Mouse (Mus musculus) lung, adult 2 months (tissue): Measurements from ENCODE around the gene Nrp2. TPM values are rescaled to one million over a fixed set of nuclear protein-coding genes. Genes with fewer than 3 reads are reported as not detected.

ENCODE experiments used
- DNase-seq: peaks from one replicate; pipeline ENCODE4 v3.0.0; 2022
- H3K4me1 ChIP-seq: fragments of 200-500 bp; 2 replicates; pipeline ENCODE4 v1.6.1; 2011; ENCODE audit warnings: low read length; ENCODE audit not compliant: control insufficient read depth, insufficient read depth
- H3K4me3 ChIP-seq: fragments of 200-500 bp; replicated peaks from 2 replicates; pipeline ENCODE3; 2011; ENCODE audit warnings: low read depth, mild to moderate bottlenecking, control low read depth, low read length; ENCODE audit errors: extremely low read depth
- CTCF ChIP-seq: fragments of 200-500 bp; IDR thresholded peaks from 2 replicates; pipeline ENCODE4 v1.5.1; 2011; ENCODE audit warnings: mild to moderate bottlenecking, low read length, control low read depth; ENCODE audit not compliant: insufficient read depth
- POLR2A ChIP-seq: fragments of 200-500 bp; IDR thresholded peaks from 2 replicates; pipeline ENCODE4 v1.6.1; 2011; ENCODE audit warnings: low read depth, mild to moderate bottlenecking, control low read depth, low read length, borderline replicate concordance; ENCODE audit errors: extremely low read depth
- WGBS: fragments of 180-500 bp; shearing (Covaris S2); methylation state at CpG from one replicate; pipeline ENCODE4 v1.1.7; 2018; 5-methylcytosine and 5-hydroxymethylcytosine counted together
- polyA plus RNA-seq: library from polyadenylated mRNA; depleted of rRNA; stranded (reverse); fragments of >200 nt; gene quantifications from 2 replicates; pipeline ENCODE4 v1.2.3, GENCODE M21; 2012

Nrp2 gene
- polyA plus RNA-seq, 1 experiment, result 27.8 TPM

DNA sequence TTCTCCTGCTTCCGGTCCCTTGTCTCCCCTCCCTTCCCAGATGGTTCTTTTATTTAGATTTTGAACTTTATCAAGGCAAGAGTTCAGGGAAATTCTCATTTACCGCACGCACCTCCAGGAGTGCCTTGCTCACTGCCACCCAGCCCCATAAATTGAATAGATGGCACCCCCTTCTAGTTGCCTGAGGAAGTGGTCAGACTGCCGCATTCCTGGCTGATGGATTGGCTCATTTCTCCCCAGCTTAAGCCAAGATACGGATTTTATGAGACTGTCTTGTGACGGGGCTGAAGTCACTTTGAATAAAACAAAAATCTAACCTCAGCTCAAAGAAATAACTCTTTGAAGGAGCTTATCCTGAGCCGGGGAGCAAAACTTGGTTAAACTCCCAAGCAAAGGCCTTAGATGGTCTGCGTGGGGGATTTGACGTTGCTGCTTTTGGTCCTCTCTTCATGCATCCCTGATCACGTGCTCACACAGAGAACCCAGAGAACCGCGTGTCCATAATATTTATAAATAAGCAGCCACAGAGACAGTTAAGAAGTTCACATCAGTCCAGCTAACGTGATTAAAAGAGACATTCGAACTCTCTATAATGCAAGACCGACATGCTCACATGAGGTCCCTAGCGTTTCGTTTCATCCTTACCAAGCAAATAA lies 10.1 kb downstream of the Nrp2 start:
- Histone ChIP-seq H3K4me3 (no peak overlapping the region), H3K4me1 (no peaks in the 10 kb centered on the region)
- no peak for TF ChIP-seq POLR2A
- no peak for TF ChIP-seq CTCF
- WGBS, result 70% methylated on average over 17 of the region's 17 CpGs
- DNase-seq, result no peak

DNA sequence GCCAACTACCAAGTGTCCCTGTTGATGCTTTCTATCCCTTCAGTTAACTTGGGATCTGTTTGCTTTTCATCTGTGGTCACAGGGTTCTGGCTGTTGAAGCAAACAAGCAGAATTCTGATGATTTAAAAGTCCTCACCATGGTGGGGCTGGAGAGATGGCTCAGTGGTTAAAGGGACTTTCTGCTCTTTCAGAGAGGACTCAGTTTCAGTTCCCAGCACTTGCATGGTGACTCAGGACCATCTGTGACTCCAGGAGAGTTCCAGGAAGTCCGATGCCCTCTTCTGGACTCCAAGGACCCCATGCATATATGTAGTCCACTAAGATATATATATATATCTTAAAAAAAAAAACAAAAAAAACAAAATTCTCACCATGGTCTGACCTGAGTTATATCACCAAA lies 11.9 kb downstream of the Nrp2 start:
- H3K4me1 ChIP-seq, result no peaks in the 10 kb centered on the region
- TF ChIP-seq POLR2A, result no peak
- TF ChIP-seq CTCF, result no peak
- no peak for DNase-seq
- no peak overlapping the region for H3K4me3 ChIP-seq
- 90% methylated on average over 1 of the region's 1 CpGs for WGBS

DNA sequence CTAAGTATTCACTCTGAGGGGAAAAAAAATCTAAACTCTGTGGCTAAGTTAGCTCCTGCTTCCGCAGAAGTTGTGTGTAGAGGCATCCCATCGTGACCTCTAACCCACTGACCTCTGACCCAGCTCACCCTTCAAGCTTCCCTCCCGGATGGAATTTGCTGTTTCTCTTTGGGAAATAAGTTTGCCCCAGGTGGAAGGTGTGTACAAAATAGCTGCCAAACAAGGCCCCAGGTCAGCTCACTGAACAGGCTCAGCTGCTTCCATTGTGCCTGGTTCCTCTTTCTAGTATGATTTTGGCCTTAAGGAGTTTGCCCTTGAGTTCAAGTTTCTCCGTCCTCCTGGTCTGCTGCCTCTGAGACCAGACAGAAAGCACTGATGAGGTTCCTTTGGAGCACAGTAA lies 12.6 kb downstream of the Nrp2 start:
- WGBS, result 64% methylated on average over 4 of the region's 4 CpGs
- no peak overlapping the region for H3K4me3 ChIP-seq
- 0 out of 2 replicates have a peak, but pooled peaks cover under 1% of the 10 kb centered on the region for H3K4me1 ChIP-seq
- TF ChIP-seq CTCF, result no peak
- TF ChIP-seq POLR2A, result no peak
- no peak for DNase-seq

DNA sequence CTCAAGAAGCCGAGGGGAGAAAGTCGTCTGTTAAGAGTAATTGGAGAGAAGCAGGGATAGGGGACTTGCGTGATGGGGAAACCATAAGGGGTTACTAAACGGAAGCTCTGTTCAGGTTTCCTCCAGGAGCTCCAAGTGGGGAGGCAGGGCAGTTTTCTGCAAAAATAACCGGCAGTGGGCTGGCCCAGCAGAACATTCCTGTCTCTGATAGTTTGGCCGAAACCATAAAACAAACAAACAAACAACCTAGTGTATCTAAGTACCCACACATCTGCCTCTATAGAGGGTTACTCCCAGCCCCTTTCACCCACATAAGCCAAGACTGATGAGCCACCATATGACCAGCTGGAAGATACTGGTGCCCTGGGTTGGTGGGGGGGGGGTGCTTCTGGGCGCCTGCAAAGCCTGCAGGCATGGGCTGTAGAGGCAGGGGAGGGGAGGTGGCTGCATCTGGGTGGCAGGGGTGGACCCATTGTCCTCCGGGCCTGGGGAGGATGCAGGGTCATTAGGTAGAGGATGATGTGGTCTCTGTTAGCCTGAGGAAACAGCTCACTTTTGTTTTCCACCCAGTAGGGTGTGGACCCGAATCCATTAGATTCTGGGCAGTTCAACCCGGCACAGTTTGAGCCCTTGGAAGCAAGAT lies 13.9 kb downstream of the Nrp2 start:
- H3K4me1 ChIP-seq, result peaks cover 2% of the 10 kb centered on the region; the same call in 1 of the 2 replicates
- H3K4me3 ChIP-seq, result no peak overlapping the region
- WGBS, result 48% methylated on average over 10 of the region's 10 CpGs
- DNase-seq, result no peak
- TF ChIP-seq CTCF (no peak), POLR2A (no peak)

DNA sequence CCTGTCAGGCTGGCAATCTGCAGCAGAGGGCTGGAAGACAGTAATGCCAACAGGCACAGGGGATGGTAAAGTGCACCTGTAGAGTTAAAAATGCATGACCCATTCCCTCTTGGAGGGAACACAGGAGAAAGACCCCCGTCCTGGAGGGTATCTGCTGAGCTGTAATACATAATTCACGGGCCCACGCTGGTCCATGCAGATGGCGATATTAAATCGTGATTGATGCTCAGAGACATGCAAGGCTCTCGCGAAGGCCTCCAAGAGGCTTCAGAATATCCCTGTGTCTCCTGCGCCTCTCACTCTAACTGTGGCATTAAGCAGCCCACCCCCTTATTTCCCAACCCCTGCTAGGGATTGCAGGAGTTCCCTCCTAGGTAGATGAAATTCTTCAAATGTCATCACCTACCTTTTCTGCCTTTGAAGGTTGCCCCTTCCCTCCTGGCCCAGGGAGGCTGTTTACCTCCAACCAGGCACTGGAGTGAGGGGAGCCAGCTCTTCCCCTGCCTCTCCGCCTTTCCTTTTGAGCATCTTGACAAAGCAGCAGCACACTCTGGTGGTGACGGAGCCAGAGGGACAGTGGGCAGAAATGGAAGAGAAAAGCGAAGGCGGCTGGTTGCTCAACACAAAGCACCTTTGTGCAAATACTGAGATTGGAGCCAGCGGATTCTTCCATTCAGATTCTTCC lies 14.6 kb downstream of the Nrp2 start:
- Histone ChIP-seq H3K4me1 (peaks cover 2% of the 10 kb centered on the region; the same call in 1 of the 2 replicates), H3K4me3 (no peak overlapping the region)
- peak; percentile 28; the same call in 1 of the 2 replicates for TF ChIP-seq CTCF
- no peak for TF ChIP-seq POLR2A
- no peak for DNase-seq
- 75% methylated on average over 13 of the region's 13 CpGs for WGBS

DNA sequence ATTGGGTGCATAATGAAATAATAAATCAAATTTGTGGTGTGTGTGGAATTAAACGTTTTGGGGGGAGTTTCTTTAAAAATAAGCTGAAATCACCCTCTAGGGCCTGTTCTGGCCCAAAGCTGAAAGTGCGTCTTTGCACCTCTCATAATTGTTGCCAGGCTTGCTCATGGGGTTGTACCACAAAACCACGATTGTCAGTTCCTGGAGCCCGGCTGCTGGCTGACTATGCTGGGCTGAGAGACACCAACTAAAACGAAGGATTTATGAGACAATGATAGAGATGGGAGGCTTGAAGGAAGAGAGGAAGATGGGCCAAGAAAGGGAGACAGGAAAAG lies 15.1 kb downstream of the Nrp2 start:
- TF ChIP-seq POLR2A (no peak), CTCF (no peak)
- WGBS, result 47% methylated on average over 5 of the region's 5 CpGs
- Histone ChIP-seq H3K4me3 (no peak overlapping the region), H3K4me1 (peaks cover 2% of the 10 kb centered on the region; the same call in 1 of the 2 replicates)
- no peak for DNase-seq

DNA sequence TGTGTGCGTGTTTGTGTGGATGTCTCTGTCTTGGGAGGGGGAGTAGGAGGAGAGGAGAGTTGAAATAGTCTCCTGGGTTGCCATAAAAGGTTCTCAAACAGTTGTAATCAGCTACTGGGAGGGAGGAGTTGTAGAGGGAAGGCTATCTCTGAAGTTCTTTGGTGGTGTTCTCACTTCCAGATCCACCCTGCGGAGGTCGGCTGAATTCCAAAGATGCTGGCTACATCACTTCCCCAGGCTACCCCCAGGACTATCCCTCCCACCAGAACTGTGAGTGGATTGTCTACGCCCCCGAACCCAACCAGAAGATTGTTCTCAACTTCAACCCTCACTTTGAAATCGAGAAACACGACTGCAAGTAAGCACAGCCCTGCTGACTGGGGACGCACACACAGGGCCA lies 15.7 kb downstream of the Nrp2 start:
- Histone ChIP-seq H3K4me3 (no peak overlapping the region), H3K4me1 (peaks cover 2% of the 10 kb centered on the region; the same call in 1 of the 2 replicates)
- 80% methylated on average over 8 of the region's 8 CpGs for WGBS
- no peak for DNase-seq
- TF ChIP-seq POLR2A, result no peak
- TF ChIP-seq CTCF, result no peak

DNA sequence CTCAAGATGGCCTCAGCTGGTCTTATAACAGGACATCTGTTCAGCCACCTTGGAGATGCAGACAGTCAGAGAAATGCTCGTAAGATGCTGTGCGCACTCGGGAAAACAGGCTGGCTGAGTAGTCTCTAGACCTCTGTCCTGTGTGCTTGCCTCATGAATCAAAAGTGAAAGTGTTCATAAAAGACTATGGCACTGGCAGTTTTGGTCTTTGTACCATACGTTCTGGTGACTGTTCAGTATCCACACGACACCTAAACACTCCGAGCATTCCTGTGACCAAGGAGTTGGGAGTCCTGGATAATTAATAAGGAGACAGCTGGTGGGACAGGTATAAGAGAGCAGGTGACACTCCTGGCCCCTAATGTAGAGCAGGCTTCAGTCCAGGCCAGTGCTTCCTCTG lies 16.7 kb downstream of the Nrp2 start:
- DNase-seq, result no peak
- TF ChIP-seq POLR2A (no peak), CTCF (no peak)
- Histone ChIP-seq H3K4me1 (peaks cover 7% of the 10 kb centered on the region; the same call in 1 of the 2 replicates), H3K4me3 (no peak overlapping the region)
- 72% methylated on average over 6 of the region's 6 CpGs for WGBS

DNA sequence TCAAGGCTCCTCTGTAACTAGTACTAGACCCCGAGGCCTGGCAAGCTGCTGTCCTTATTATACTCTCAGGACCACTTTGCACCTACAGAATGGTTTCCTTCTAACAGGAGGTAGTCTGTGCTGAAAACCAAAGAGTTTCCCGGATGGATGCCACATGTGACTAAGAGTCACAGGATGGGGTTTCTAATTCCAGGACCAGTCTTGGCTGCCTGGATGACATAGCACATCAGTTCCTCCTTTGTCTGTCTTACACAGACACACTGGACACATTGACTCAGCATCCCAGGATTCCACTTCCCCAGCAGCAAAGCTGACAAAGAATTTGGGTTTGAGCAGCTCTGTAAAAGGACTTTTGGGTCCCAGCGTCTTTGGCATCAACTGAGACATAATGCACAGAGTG lies 17.1 kb downstream of the Nrp2 start:
- TF ChIP-seq POLR2A, result no peak
- no peak for TF ChIP-seq CTCF
- H3K4me1 ChIP-seq, result peaks cover 7% of the 10 kb centered on the region; the same call in 1 of the 2 replicates
- DNase-seq, result no peak
- no peak overlapping the region for H3K4me3 ChIP-seq
- WGBS, result 64% methylated on average over 3 of the region's 3 CpGs
